Mouse (Mus musculus) ovary, postnatal 10 days (tissue): ENCODE measurements around the gene Kif22.
"Not testable (repeated sequence)": the region's sequence is repeated elsewhere in the genome, so short reads cannot be mapped to it uniquely, and the experiment has no call there.

Source experiments
- DNase-seq: peaks from one replicate; pipeline ENCODE4 v3.0.0; 2022; ENCODE audit warnings: low spot score

Kif22 gene

DNA sequence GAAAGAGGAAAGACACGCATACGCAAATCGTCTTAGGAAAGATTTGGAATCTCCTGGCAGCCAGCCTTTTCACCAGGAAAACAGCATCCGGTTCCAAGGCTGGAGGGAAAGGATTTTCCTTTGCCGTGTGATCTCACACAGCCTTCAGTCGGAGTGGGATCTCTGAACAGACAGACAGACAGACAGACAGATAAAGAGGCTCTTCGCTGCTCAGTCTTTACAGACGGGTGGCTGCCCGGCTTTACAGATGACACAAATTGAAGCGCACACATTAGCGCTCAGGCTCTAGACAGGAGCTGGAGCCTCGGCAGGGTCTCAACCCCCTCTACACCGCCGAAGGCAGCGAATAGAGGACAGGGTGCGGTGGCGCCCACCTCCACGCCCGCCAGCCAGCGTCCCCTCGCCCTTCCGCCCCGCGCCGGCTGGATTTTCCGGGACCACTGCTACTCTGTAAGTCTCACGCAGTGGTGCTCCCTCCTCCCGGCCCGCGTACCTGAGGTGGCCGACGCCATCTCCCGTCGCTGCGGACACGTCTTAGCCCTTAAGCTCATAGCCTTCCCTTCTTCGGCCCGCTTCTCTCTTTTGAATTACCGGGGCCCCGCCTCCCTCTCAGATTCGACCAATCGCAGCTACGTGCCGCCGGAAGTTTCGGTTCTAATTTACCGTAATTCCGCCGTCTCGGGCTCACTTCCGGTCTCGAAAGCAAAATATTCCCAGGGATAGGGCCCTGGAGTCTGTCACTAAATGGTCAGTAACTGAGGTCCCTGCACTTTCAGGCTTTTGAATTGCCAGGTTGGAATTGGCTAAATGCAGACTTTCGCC, at the start of gene Kif22:
TSS of gene Kif22 (minus strand) at position 621 of the 822 bp plus-strand sequence.
- peak; percentile 90 for DNase-seq

DNA sequence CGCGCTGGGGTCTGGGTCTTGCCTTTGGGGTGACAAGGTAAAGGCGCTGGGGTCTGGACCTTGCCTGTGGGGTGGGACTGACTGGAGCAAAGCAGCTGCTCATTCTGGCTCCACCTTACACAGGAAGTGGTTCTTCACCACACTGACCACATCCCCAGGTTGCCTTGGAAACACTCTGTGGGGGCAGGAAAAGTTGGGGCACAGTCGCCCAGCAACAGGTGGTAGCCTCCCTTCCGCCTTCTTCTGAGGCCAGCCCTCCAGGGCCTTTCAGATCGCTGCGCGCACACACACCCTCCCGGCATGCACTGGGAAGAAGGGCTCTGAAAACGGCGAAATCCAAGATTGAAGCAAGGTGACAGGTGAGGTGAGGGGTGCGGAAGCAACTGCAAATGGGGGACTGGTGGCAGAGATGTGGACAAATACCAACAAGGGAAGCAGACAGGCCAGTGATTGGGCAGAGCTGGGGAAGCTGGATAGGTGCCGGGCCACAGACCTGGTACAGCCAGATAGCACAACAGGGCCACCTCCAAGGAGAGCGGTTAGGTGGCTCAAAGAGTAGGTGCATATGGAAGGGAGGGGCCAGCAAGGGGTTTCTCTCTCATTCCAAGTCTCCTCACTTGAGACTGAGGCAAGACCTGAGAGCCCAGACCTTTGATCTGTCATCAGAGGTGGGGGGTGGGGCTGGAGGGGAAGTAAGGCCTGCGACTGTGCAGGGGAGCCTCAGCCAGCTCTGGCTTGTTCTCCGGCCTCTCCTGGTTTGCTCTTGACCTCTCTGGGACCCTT, 49.0 kb upstream of the Kif22 start, which contains the start of gene AI467606:
TSS of gene AI467606 (plus strand) at position 246 of the 783 bp plus-strand sequence.
- DNase-seq: no peak

DNA sequence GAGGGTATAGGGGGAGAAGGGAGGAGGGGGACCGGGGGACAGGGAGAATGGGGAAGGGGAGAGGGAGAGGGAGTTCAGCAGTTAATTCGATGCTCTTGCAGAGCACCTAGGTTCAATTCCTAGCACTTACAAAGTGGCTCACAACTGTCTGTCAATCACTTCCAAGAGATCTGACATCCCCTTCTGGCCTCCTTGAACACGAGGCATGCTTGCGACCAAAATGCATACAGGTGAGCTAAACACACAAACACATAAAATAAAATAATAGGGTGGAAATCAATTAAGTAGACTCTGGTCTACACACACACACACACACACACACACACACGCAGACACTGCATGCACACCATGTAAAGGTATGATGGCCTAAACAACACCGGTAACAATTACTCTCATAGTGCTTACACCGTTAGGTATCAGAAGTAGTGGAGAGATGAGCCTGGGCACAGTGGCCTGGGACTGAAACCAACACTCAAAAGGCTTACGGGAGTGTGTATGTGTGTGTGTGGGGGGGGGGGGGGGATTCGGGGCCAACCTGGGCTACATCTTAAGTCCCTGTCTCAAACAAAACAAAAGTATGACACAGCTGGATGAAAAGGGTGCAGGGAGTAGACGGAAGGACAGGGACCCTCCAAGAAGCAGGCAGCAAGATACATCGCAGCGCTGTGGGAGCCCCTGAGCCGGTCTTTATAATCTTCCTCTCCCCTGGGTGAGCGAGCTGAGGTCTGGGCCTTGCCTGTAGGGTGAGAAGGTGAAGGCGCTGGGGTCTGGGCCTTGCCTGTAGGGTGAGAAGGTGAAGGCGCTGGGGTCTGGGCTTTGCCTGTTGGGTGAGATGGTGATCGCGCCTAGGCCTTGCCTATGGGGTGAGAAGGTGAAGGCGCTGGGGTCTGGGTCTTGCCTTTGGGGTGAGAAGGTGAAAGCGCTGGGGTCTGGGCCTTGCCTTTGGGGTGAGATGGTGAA, 48.2 kb upstream of the Kif22 start:
- no peak for DNase-seq

DNA sequence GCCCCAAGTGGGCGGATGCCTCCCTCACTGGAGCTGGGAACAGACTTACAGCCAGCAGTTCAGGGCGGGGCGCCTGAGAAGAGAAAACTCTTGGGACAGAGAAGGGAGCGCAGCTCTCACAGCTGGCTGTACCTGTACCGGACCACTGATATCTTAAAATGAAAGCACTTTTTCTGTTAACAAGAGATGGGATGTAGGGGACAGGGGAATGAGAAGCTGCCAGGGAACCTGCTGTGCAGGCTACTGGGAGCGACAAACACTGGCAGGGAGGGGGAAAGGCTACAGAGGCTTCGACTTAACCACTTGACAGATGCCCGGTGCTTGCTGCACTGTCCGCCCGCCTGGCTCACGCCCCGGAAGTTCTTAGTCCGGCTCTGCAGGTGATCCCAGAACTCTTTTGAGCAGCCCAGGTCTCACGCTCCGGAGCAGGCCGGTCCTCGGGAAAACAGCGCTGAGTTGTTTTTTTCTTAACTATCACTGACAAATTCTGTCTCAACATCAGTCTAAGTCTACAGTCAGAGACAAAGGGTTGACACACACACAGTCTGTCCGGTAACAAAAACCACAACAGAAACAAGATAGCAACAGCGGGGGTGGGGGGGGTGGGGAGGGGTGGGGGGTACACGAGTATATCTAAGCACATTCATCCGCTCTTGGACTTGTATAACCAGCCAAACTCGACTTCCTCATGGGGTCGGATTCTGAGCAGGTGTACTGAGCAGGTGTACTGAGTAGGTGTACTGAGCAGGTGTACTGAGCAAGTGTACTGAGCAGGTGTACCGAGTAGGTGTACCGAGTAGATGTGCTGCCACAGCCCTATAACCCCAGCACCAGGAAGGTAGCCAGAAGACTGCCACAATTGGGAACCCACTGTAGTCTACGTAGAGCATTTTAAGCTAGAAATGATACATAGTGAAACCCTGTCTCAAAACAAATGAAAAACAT, 46.9 kb upstream of the Kif22 start:
- no peak for DNase-seq

DNA sequence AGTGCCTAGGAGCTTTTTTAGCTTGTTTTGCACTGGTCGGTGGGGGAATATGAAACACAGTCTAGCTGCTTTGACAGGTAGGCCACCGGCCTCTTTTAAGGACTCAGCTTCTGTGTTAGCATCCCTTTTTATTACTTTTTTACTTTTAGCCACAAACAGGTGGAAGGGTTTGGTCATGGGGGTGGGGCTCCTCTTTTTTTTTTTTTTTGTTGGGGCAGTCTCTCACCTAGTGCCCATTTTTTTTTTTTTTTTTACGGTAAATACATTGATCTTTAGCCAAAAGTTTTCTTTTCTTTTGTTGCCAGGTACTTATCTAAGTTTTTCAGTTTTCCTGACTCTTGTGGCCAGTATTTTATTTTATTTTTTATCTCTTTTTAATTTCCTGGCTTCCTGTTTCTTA, 45.8 kb upstream of the Kif22 start:
- no peak for DNase-seq

DNA sequence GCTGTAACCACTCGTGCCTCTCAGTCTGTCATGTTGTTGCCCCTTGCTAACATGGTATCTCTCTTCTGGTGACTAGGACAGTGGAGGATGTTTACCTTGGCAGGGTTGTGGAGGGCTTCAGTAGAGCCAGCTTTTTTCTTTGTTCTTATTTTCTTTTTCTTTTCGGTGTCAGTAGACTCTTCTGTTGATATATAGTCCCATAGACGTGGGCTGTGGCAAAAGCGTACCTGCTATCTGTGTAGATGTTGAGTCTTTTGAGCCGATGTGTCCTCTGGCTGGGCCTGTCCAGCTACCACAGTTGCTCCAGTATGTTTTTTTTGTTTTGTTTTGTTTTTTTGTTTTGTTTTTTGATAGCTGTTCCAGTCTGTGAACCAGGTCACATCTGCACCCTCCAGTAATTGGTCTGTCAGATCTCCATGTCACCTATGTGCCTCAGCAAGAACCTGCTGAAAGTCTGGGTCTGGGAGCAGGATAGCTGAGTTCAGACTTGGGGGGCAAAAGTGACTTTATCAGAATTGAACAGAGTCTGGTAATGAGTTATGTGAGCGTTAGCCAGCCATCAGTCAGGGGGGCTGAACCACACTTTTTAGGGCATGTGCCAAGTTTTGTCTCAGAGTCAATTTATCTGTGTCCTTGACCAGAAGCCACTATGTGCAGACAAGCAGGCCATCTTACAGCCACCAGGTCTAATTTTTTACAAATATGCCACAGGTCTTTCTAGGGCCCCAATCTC, 45.2 kb upstream of the Kif22 start, which contains the start of gene Zg16:
TSS of gene Zg16 (minus strand) at position 51 of the 733 bp plus-strand sequence.
- not testable (repeated sequence) for DNase-seq

DNA sequence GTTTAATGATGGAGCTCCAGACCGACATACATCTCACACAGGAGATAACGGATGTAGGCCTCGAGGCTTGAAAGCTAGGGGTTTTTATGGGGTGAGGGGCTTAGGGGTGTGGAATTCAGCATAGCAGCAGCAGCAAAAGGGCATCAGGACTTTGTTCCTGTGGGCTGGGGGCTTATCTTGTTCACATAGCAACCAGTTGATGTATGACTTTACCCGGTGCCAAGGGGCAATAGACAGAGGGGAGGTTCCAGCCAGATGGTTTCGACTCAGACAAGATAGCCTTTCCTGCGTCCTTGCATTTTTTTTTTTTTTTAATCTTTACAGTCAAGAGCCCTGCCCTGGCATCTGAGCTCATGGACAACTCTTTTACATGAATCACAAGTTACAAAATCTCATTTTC, 43.5 kb upstream of the Kif22 start:
- not testable (repeated sequence) for DNase-seq

DNA sequence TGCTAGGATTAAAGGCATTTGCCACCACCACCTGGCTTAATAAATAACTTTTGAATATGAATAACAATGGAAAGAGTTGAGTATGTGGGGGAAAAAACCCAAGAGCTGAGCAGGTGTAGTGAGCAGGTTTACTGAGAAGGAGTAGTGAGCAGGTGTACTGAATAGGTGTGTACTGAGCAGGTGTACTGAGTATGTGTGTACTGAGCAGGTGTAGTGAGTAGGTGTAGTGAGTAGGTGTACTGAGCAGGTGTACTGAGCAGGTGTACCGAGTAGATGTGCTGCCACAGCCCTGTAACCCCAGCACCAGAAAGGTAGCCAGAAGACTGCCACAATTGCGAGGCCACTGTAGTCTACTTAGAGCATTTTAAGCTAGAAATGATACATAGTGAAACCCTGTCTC, 42.5 kb upstream of the Kif22 start:
- no peak for DNase-seq

DNA sequence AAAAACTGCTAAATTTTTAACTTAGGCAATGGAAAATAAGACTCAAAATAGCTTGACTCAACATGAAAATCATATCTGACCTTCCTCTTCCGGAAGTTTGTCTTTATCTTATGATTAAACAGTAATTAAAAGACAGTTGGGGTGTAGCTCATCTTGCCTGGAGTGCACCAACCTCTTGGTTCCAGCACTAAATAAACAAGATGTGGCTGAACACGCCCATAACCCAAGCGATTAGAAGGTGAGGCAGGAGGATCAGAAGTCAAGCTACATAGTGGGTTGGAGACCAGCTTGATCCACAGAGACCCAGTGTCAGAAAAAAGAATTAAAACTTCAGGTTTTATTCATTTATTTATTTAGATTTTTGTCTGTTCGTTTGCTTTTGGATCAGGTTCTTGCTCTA, 41.4 kb upstream of the Kif22 start:
- DNase-seq: no peak

DNA sequence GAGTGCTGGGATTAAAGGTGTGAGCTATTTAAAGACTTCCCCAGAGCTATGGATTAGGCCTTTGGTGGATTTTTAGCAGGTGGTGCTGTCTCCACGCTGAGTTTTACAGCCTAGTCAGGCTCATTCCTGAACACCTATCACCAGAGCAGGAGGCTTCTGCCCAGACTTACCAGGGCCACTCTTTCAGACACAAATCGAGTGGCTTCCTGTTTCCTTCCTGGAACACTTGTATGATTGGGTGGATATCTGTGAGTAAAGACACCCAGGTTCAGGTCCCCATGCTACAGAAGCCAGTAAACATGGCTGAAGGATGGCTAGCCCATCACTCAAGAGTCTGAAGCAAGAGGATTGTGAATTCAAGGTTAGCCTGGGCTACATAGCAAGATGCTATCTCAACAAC, 40.7 kb upstream of the Kif22 start:
- no peak for DNase-seq

DNA sequence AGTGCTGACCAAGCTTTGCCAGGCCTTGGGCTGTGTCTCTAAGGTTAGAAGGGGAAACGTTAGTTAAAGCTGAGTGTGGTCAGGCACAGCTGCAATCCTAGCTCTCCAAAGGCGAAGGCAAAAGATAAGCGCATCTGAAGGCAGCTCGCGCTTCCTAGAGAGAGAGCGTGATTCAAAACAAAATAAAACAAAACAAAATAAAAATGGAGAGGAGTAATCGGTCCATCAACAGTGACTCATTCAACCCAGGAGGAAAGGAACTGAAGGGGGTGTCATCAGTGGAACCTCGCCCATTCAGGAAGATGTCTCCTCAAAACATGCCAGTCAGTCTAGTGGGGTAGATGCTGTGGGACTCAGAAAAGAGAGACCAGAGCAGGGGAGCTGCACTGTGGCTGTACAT, 40.0 kb upstream of the Kif22 start:
- no peak for DNase-seq

DNA sequence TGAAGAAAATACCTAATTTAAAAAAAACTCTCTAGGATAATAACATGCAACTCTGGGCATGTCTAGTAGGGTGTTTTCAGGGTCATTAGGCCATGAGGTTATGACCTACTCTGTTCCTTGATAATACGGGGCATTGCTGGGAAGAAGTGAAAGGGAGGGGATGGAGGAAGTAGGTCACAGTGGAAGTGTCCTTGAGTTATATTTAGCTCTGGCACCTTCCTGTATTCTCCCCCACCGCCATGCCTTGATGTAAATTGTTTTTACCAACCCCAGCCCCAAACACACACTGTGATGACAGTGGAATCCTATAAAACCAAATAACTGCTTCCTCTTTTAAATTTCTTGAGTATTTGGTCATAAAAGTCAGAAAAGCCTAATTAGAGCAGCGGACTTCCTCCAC, 37.8 kb upstream of the Kif22 start:
- DNase-seq: no peak

DNA sequence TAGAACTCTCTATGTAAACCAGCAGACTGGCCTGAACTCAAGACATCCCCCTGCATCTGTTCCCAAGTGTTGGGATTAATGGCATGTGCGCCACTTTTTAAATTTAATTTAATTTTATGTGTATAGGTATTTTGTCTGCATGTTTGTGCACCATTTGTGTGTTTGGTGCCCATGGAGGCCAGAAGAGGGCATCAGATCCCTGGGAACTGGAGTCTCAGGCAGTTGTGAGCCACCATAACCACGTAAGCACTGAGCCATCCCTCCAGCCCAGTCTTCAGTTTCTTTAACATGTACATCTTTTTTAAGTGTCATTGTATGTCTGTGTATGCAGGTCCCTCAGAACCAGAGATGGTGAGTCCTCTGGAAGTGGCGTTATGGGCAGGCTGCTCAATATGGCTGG, 35.4 kb upstream of the Kif22 start:
- DNase-seq: no peak

DNA sequence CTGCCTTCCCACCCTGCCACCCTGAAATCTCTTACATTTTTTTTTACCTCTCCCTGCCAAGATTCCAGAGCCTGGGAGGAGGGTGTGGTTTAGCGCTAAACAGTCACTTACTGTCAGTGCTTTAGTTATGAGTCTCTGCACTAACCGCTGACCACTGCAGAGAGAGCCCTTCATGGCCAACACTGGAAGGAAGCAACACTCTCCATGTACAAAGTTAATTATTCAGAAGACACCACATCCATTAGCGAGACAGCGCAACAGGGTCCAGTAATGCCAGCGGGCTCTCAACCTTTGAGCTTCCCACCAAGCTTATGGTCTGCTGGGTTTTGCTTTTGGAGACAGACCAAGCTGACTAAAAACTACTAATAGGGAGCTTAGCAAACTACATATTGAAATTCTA, 33.9 kb upstream of the Kif22 start:
- no peak for DNase-seq

DNA sequence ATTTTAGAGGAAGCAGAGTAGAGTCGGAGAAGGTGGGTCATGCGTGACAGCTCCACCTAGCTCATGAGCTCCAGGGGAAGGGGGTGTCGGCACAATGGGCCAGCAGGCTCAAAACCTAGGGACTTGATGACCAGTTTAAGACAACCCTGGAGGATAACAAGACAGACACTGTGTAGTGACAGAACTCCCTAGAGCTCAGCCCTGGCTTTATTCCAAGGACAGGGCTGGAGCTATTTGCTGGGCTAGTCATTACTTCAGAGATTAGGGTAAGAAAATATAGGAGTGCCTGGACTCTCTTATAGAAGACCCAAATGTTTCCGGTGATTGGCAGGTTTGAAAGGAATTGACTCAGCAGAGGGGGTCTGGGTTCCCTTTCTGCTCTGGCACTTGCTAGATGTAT, 30.9 kb upstream of the Kif22 start:
- DNase-seq: no peak

DNA sequence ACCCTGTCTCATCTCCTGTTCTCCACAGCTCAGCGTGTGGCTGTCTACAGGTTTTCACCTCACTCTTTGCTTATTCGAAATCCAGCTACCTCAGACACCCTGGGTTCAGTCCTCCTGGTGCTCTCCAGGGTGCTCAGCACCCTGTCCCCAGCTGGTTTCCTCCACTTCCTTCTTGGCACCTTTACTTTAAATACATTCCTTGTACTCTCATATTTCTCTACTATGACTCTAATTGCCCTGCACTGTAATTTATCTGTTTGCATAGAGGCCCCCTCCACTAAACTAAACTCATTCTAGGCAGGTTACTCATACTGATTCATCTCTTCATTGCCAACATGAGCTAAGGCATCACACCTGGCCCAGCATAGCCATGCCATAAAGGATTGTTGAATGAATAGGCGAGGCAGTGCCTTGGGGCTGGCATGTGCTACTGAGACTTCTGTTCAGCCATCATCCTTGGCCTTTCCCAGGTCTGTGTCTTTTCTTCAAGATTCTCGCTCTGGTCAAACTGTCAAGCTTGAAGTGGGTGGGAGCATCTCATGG, 28.7 kb upstream of the Kif22 start:
- DNase-seq: no peak

DNA sequence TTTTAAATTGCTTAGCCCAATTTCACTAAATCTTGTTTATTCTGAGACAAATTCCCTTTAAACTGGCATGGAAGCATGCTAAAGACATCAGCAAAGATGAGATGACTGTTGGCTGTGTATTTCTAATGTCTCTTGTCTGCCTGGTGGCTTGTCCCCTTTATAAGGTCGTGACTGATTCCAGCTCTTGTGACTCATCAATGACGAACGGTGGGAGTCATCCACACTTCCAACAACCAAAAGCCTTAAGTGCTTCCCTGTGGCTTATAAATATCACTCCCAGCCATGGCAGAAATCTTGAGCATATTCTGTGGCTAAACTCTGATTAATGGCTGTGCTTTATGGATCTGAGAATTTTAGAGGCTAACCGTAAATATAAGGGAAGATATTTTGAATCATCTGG, 24.0 kb upstream of the Kif22 start:
- no peak for DNase-seq

DNA sequence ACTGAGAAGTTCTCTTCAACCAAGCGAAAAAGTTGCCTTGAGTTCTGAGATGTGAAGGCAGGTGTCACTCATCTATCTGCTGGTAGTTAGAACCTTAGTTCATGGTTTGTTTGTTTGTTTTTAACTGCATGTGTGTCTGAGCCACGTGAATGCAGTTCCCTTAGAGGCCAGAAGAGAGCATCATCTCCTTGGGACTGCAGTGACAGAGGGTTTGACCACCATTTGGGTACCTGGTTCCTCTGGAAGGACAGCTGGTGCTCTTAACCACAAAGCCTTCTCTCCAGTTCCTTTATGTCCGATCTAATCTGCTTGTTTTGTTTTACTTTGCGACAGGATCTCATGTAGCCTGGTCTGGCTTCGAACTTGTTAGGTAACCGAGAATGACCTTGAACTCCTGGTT, 23.3 kb upstream of the Kif22 start:
- DNase-seq: no peak

DNA sequence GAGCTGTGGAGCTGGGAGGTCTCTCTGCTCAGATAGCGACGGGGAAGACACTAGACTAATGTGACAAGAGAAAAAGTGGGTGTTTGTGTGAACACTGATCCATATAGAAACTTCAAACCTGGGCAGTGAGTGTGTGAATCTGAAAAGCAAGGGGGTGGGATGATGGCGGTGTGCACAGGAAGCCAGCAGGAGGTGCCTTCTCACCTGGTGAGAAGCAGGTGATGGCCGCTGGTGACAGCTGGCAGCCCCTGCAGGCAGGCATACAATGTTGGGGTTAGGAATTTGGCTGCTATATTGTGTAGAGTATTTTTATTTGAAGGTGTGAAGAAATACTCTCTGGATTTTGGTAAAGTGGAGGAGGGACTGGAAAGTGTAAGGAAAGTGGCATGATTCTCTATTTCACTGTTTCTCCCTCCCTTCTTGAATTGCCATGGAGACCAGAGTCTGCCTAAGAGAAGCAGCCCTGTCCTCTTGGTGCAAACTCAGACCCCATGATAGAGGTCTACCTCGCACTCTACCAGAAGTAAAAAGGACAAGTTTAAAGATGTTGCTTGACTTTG, 12.8 kb upstream of the Kif22 start:
- DNase-seq: no peak

DNA sequence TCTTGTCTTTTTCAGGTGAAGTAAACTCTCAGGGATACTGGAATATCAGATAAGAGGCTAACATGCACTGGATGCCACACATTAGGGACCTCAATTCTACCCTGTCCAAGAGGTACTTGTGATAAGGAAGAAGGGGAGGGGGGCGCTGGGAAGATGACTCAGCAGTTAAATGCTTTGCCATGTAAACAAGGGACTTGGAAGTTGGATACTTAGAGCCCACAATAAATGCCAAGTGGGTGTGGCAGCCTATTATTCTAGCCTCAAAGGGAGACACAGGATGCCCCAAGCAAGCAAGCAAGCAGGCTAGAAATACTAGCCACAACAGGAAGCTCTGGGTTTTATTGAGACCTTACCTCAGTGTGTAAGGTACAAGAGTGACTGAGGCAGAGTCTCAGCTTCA, 11.0 kb downstream of the Kif22 start:
- no peak for DNase-seq
